Mouse (Mus musculus) brain, embryonic 14.5 days (tissue): ENCODE data around the gene Nrxn2. TPM values are rescaled to one million over a fixed set of nuclear protein-coding genes. Genes with fewer than 3 reads are reported as not detected.
A peak's percentile ranks its signal among the peaks of the same experiment; 100 is the strongest.

Experiments
- DNase-seq: peaks from one replicate; pipeline ENCODE4 v3.0.0-alpha.2; 2011; ENCODE audit warnings: low read depth
- CTCF ChIP-seq: fragments of 200-500 bp; IDR thresholded peaks from 2 replicates; pipeline ENCODE4 v1.5.1; 2012; ENCODE audit warnings: inconsistent platforms, mild to moderate bottlenecking, moderate library complexity, borderline replicate concordance; ENCODE audit not compliant: insufficient read depth, insufficient read length; ENCODE audit errors: extremely low read depth
- POLR2A ChIP-seq: fragments of 200-500 bp; IDR thresholded peaks from 2 replicates; pipeline ENCODE4 v1.6.1; 2012; ENCODE audit warnings: mild to moderate bottlenecking, inconsistent platforms, borderline replicate concordance; ENCODE audit not compliant: poor library complexity, insufficient read depth, insufficient read length, severe bottlenecking; ENCODE audit errors: extremely low read depth
- polyA plus RNA-seq: library from polyadenylated mRNA; depleted of rRNA; stranded (reverse); fragments of >200 nt; gene quantifications from 2 replicates; pipeline ENCODE4 v1.2.3, GENCODE M21; 2012

Gene Nrxn2
- polyA plus RNA-seq, 1 experiment = 311 TPM

GRCm38 (mm10) chr19:6382323-6382924, 36.1 kb upstream of the Nrxn2 start:
- TF ChIP-seq CTCF (no peak), POLR2A (no peak)
- DNase-seq = no peak

GRCm38 (mm10) chr19:6383470-6383869, 35.1 kb upstream of the Nrxn2 start:
- DNase-seq = no peak
- no peak for TF ChIP-seq CTCF
- no peak for TF ChIP-seq POLR2A

GRCm38 (mm10) chr19:6384128-6384527, 34.4 kb upstream of the Nrxn2 start, which contains the start of gene Pygm:
Gene Pygm, plus strand, starts transcription at chr19:6384399.
- TF ChIP-seq POLR2A (no peak), CTCF (no peak)
- peak; percentile 31 for DNase-seq

- TF ChIP-seq CTCF (no peak), POLR2A (no peak)
- DNase-seq = no peak
Measured at GRCm38 (mm10) chr19:6384954-6385353, 33.6 kb upstream of the Nrxn2 start.

GRCm38 (mm10) chr19:6385419-6385818, 33.1 kb upstream of the Nrxn2 start:
- TF ChIP-seq POLR2A (no peak), CTCF (no peak)
- no peak for DNase-seq

- DNase-seq = no peak
- no peak for TF ChIP-seq POLR2A
- TF ChIP-seq CTCF = no peak
Measured at GRCm38 (mm10) chr19:6385821-6386220, 32.7 kb upstream of the Nrxn2 start.

GRCm38 (mm10) chr19:6386234-6386633, 32.3 kb upstream of the Nrxn2 start:
- TF ChIP-seq CTCF = no peak
- TF ChIP-seq POLR2A = no peak
- DNase-seq = no peak

GRCm38 (mm10) chr19:6388006-6388405, 30.5 kb upstream of the Nrxn2 start:
- no peak for DNase-seq
- TF ChIP-seq POLR2A = no peak
- TF ChIP-seq CTCF = no peak

GRCm38 (mm10) chr19:6389803-6390202, 28.7 kb upstream of the Nrxn2 start:
- TF ChIP-seq CTCF (no peak), POLR2A (no peak)
- no peak for DNase-seq

- TF ChIP-seq CTCF (no peak), POLR2A (no peak)
- DNase-seq = no peak
Measured at GRCm38 (mm10) chr19:6390251-6390650, 28.3 kb upstream of the Nrxn2 start.

GRCm38 (mm10) chr19:6392743-6393393, 25.7 kb upstream of the Nrxn2 start:
- TF ChIP-seq CTCF (peak; percentile 38; the same call in 1 of the 2 replicates), POLR2A (no peak)
- DNase-seq = no peak

GRCm38 (mm10) chr19:6393637-6394036, 24.9 kb upstream of the Nrxn2 start:
- no peak for DNase-seq
- no peak for TF ChIP-seq POLR2A
